Mouse (Mus musculus) heart, postnatal 10 days (tissue): ENCODE measurements around the gene Oasl1. TPM values are rescaled to one million over a fixed set of nuclear protein-coding genes. Genes with fewer than 3 reads are reported as not detected.

Experiments
- DNase-seq, 2 experiments: peaks; one replicate each; pipeline ENCODE4 v3.0.0; 2021
- intact Hi-C: fragments of 180-260 bp; cut with DNase I; formaldehyde crosslinking; loops from one replicate; pipeline ENCODE4 v1.15.1; 2025
- total RNA-seq, 2 experiments: library from RNA; stranded (reverse); gene quantifications; 2 replicates each; pipeline ENCODE4 v1.2.3; 2021

Gene Oasl1
- total RNA-seq, 2 experiments from 2014 or later: 0.40 to 0.50 TPM

DNA sequence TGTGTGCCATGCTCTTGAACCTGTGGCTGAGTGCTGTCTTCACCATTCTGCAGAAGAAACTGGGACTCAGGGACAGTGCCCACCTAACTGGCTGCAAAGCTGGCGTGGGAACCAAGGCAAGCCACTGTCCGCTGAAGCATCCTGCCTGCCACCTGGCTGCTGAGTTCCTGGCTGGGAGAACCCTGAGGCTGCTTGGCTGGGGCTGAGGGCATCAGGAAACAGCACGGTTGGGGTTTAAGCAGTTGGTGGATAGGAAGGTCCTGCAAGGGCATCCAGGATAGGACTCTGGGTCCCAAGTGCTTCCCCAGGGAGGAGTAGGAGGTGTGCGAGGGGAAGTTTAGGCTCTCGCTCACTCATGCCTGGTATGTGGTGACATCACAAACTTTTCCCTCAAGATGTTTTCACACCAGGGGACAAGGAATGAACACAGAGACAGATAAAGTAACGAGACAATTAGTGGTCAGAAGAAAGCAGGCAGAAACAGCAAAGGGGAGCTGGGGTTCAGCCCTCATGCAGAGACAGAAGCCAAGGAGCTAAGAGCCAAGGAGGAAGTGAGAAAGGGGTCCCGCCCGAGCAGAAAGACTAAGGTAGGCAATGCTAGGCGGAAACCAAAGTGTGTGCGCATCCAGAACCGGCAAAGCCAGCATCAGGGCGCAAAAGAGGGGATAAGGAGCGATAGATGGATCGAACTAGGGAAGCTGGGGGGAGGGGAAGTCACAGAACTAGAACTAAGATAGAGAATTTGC, 44.7 kb downstream of the Oasl1 start:
- DNase-seq: no peak
- intact Hi-C loops: no loop called here

DNA sequence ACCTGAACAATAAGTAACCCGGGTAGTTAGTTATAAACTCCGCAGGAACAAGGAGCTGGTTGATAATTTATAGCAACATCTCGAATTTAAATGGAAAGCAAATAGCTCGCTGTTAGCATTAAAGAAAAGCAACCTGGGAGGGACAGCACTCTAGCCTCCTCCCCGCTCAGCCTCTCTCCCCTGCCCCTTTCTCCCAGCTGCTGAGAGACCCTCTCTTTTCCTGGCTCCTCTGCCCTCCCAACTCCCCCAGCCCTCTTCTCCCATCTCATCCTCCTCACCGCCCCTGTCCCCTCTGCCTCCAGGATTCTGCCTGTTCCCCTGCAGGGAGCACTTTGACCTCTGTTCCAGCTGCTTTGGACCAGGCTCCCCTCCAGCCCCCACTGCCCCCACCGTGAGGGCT, 45.6 kb downstream of the Oasl1 start:
- DNase-seq: no peak
- intact Hi-C loops: no loop called here

DNA sequence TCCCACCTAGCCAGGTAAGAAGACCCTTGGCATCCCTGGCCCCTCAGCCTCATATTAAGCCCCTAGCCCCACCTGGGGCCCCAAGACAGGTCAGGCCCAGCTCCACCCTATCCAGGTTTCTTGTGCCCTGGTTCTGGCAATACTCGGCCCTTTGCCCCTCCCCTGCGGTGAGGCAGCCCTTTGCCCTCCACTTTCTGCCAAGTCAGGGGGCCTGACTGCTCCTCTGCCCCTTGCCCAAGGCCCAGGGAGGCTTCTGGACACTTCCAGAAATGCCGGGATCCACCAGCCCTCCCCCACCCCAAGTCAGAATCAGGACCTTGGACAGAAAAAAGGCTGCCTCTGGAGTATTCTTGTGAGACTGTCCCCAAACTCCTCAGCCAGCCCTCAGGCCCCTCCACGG, 46.0 kb downstream of the Oasl1 start:
- DNase-seq: no peak
- intact Hi-C loops: no loop called here

DNA sequence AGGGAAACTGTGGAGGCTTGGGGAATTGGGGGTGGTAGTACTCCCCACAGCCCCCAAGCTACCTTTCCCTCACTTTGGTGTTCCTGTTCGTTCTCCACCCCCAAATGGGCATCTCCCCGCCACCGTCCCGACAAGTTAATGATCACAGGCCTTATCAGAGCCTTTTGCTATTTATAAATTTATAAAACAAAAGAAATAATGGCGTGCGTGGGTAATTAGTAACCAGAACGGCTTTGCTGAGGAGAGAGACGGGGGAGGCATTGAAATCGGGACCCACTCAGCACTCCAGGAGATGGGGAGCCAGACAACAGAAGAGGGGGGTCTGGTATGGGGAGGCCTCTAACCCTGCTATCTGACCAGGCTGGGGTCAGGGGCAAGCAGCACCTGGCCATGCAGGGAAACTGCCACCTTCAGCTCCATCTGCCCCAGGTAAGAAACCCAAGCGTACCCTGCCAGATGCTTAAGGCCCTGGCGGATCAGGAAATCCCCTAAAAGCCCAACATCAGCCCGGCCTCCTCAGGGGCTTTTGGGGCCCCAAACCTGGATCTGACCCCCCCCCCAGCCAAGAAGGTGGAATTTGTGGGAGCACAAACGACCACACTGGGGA, 46.7 kb downstream of the Oasl1 start:
- no peak for DNase-seq
- intact Hi-C loops: loop anchor here (10.0 kb wide), 1 partner anchor 215 kb away; no protein-coding TSS in a partner anchor

DNA sequence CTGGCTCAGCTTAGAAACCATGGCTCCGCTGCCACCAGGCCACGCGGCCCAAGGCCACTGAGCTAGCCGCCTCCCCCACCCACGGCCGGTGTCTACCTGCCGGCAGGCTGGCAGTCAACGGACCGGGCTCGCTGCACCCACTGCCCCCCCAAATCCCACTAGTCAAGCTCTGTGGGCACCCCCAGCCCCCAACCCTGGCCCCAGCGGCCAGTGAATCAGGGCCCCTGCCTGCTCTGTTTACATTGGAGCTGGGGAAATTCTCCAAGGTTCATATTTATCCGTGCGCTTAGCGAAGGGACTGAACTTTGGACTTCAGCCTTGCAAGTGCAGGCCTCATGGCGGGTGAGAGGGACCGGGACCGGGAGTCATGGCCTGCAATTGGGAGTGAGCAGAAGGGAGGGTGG, 47.8 kb downstream of the Oasl1 start, which contains the start of gene Hnf1a:
Hnf1a (minus strand) TSS at position 271 of the 404 bp plus-strand sequence.
- no peak for DNase-seq
- intact Hi-C loops: loop anchor here (10.0 kb wide), 1 partner anchor 214 kb away; no protein-coding TSS in a partner anchor

DNA sequence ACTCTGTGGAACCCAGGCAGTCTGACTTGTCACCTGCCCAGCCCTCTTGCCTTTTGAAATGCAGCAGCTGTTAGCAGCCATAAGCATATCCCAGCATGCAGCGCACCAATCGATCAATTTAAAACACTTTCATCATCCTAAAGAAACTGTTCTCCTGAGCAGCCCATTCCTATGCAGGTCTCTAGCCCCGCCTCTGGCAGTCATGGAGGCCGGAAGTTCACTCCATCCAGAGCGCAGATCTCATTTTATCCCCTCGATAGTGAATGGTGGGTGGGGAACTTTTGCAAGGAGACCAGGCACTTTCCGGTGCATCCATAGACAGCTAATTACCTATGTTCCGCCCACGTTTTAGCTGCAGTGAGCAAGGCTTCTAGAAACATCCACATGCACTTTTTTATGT, 49.2 kb downstream of the Oasl1 start:
- intact Hi-C loops: loop anchor here (10.0 kb wide), 1 partner anchor 213 kb away; no protein-coding TSS in a partner anchor
- DNase-seq: no peak

DNA sequence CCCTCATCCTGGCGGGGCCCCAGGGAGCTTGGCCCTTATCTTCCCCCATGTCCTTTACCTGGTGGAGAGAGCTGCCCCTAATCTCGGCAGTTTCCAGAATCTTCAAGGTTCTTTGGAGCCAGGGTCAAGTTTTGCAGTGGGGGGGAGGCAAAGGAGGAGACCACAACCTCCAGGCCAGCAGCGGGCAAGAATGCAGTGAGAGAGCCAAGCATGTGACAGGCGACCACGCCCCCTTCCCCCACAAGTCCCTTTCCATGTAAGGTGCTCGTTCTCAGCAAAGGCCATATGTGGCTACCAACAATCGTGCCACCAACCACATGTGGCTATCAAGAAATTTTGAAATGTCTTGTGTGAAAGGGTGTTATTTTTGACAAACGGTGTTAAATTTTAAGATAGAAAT, 50.1 kb downstream of the Oasl1 start:
- no peak for DNase-seq
- intact Hi-C loops: loop anchor here (10.0 kb wide), 1 partner anchor 212 kb away; no protein-coding TSS in a partner anchor

DNA sequence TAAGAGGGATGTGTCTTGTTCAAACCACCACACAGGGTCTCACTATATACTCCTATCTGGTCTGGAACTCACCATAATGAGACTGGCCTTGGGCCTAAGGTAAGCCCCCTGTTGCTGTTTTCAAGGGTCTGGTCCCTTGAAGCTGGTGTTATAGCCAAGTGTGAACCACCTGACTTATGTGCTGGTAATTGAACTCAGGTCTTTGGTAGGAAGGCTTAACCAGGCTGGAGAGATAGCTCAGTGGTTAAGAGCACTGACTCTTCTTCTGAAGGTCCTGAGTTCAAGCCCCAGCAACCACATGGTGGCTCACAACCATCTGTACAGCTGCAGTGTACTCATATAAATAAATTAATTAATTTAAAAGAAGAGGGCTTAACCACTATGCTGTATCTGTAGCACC, 53.9 kb downstream of the Oasl1 start:
- DNase-seq: no peak
- intact Hi-C loops: loop anchor here (5.0 to 10.0 kb wide), 3 partner anchors 185 to 260 kb away; partner anchors contain the start of gene Pop5

DNA sequence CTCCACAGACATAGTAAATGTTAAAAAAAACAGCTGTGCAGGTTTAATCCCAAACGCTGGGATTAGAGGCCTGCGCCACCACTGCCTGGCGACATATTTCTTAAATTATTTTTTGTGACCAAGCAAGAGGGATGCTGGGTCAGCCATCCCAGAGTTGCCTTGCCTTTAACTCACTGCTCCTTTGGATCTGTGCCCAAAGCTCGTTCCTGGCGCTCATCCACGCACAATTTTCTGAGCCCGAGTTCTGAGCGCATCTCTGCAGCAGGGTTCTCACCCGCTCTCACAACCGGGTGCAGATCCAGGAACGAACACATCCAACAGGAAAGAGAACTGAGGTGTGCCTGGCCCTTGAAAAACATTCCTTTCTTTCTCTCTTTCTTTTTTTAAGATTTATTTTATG, 55.4 kb downstream of the Oasl1 start:
- intact Hi-C loops: loop anchor here (5.0 to 10.0 kb wide), 3 partner anchors 184 to 259 kb away; partner anchors contain the start of gene Pop5
- peak in 1 of 2 experiments; percentile 29 for DNase-seq

DNA sequence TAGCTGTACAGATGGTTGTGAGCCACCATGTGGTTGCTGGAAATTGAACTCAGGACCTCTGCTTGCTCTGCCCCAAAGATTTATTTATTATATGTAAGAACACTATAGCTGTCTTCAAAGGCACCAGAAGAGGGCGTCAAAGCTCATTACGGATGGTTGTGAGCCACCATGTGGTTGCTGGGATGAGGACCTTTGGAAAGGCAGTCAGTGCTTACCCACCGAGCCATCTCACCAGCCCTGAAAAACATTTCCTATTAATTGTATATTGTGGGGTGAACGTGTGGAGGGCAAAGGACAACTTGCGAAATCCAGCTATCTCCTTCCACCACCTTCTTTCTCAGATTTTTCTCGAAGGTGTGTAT, 55.8 kb downstream of the Oasl1 start:
- intact Hi-C loops: loop anchor here (1.0 to 10.0 kb wide), 4 partner anchors 97 to 258 kb away; partner anchors contain the start of gene Pop5
- peak in 1 of 2 experiments; percentile 29 for DNase-seq

DNA sequence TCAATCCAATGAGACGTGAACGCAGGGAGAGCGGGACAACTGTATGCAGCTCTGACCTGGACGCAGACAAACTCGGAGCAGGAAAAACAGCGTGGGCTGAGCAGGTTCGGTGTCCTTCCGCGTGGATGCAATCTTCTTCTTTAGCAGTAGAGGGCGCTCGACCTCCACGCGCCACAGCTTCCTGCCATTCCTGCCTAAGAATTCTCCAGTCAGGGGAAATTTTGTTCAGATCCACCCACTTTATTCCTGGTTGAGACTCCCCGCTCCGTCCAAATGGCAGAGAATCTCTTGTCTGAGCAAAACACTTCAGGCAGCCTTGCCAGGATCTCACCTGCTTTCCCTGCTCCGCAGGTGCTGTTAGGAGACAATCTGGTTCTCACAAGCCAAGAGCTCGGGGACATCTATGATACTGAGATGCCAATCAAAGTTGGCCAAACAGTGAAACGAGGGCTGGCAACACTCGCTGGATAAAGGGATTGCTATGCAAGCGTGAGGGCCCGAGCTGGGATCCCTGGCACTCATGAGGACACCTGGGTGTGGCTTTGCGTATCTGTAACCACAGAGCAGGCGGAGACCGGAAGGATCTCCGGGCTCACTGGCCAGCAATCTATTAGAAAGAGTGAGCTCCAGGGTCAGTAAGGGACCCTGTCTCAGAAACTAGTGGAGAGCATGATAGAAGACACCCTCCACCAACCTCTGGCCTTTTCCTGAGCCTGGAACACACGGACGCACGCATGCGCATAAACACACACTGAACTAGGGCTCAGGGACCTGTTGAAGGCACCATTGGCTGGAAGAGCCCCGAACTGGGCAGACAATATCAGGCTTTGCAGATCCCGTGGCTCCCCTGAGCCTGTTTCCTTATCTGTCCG, 56.4 kb downstream of the Oasl1 start:
- peak; percentile 81 to 86 for DNase-seq
- intact Hi-C loops: loop anchor here (1.0 to 10.0 kb wide), 4 partner anchors 97 to 258 kb away; partner anchors contain the start of gene Pop5

DNA sequence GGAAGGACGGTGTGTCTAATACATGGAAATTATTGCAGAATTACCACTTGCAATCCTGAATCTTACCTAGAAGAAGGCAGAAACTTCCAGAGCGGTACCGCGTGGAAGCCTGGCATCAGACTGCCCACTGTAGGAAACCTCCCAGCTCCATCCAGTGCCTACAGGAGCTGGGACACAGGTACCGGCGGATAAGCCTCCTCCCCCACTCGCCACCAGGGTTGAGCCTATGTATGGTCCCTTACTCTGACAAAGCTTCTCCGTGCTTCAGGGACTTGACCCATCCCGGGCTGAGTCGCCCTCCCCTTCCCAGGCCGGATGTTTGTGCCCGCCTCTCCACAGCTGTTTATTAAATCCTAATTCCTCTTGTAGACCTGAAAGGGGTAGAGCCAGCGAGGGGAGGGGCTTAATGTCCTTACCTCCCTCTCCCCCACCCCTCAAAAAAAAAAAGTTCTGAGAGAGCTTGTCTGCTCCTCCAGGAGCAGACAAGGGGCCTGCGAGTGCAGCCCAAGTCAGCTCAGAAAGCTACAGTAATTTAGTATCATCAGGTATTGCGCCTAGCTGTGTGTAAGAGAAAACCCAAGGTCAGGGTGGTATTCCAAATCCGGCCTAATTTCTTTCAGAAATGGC, 57.2 kb downstream of the Oasl1 start:
- intact Hi-C loops: no loop called here
- peak in 1 of 2 experiments; percentile 20 for DNase-seq

DNA sequence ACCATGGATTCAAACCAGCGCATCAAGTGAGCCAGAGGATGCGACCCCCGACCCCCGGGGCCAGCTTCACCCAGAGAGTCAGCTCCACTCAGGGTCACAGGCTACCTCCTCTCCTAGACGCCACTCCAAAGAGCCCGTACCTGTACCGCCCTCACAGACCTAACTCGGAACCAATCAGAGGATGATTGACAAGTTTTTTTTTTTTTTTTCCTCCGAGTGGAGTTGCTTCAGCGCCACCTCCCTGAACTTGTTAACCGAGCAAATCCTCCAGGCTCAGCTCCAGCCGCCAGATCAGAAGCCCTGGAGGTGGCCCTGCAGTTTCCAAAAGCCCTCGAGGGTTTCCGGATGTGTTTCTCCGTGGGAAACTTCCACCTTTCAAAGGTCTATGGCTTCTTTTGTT, 59.0 kb downstream of the Oasl1 start:
- DNase-seq: no peak
- intact Hi-C loops: no loop called here

DNA sequence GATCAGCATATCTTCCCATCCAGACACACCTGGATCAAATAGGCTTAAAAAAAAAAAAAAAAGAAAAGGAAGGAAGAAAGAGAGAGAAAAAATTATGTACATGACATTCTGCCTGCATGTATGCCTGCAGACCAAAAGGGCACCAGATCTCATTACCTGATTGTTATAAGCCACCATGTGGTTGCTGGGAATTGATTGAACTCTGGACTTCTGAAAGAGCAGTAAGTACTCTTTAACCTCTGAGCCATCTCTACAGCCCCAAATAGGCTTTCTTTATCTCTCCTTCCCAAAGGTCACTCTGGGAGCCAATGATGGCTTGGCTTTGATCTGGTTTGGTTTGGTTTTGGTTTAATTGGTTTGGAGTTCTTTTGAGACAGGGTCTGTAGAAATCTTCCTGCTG, 62.0 kb downstream of the Oasl1 start:
- no peak for DNase-seq
- intact Hi-C loops: no loop called here

Other genes starting within 250 kb of the Oasl1 start
- gene Gltp, start 232.3 kb upstream of the Oasl1 start, total RNA-seq: 10 to 100 TPM; 20.6 to 21.5 TPM
- gene Tchp, start 215.5 kb upstream of the Oasl1 start, total RNA-seq: 1 to 10 TPM; 5.1 to 5.7 TPM
- 10 to 100 TPM; 54.4 to 55.6 TPM for gene Ankrd13a, start 148.6 kb upstream of the Oasl1 start, total RNA-seq
- 10 to 100 TPM; 48.0 to 52.2 TPM for gene Git2, start 147.7 kb upstream of the Oasl1 start, total RNA-seq
- gene 1500011B03Rik, start 99.8 kb upstream of the Oasl1 start, total RNA-seq: 10 to 100 TPM; 15.5 to 17.8 TPM
- gene 4930519G04Rik, start 69.6 kb upstream of the Oasl1 start, total RNA-seq: not detected
- gene Gm9936, start 64.6 kb upstream of the Oasl1 start, total RNA-seq: not detected
- 1 to 10 TPM; 2.2 to 3.7 TPM for gene Oasl2, start 26.3 kb upstream of the Oasl1 start, total RNA-seq
- gene 2210016L21Rik, start 18.9 kb downstream of the Oasl1 start, total RNA-seq: 10 to 100 TPM; 27.1 to 30.3 TPM
- gene Hnf1a, start 47.9 kb downstream of the Oasl1 start, total RNA-seq: not detected
- gene Sppl3, start 87.9 kb downstream of the Oasl1 start, total RNA-seq: 10 to 100 TPM; 51.9 to 56.5 TPM
- not detected for gene Gm10401, start 175.1 kb downstream of the Oasl1 start, total RNA-seq
- gene Acads, start 196.1 kb downstream of the Oasl1 start, total RNA-seq: 100 to 1,000 TPM; 198 to 202 TPM
- gene Unc119b, start 211.7 kb downstream of the Oasl1 start, total RNA-seq: 10 to 100 TPM; 23.8 TPM
- gene Mlec, start 234.9 kb downstream of the Oasl1 start, total RNA-seq: 10 to 100 TPM; 72.9 to 85.0 TPM